Mouse (Mus musculus) midbrain, embryonic 10.5 days (tissue): ENCODE results near the gene Ypel5. TPM values are rescaled to one million over a fixed set of nuclear protein-coding genes. Genes with fewer than 3 reads are reported as not detected.

Experiments
- DNase-seq: peaks from one replicate; pipeline ENCODE4 v3.0.0-alpha.2; 2017; ENCODE audit warnings: low spot score
- H3K27ac ChIP-seq: fragments of 300-500 bp; sonication (generic); replicated peaks from 2 replicates; pipeline ENCODE4 v1.5.1; 2016; ENCODE audit warnings: mild to moderate bottlenecking
- H3K27me3 ChIP-seq: fragments of 300-500 bp; sonication (generic); 2 replicates; pipeline ENCODE4 v1.6.1; 2016; ENCODE audit warnings: low read depth, mild to moderate bottlenecking; ENCODE audit not compliant: poor library complexity, severe bottlenecking
- H3K36me3 ChIP-seq: fragments of 300-500 bp; sonication (generic); 2 replicates; pipeline ENCODE4 v1.6.1; 2016; ENCODE audit warnings: mild to moderate bottlenecking, moderate library complexity
- H3K4me1 ChIP-seq: fragments of 300-500 bp; sonication (generic); 2 replicates; pipeline ENCODE4 v1.6.1; 2016
- H3K4me3 ChIP-seq: fragments of 300-500 bp; sonication (generic); 2 replicates; pipeline ENCODE4 v1.5.1; 2016; ENCODE audit warnings: mild to moderate bottlenecking, moderate library complexity
- H3K9me3 ChIP-seq: fragments of 300-500 bp; sonication (generic); replicated peaks from 2 replicates; pipeline ENCODE4 v1.6.1; 2016; ENCODE audit warnings: mild to moderate bottlenecking
- WGBS: fragments of 180-500 bp; shearing (Covaris S2); methylation state at CpG from one replicate; pipeline ENCODE4 v1.1.7; 2016; 5-methylcytosine and 5-hydroxymethylcytosine counted together
- polyA plus RNA-seq: library from polyadenylated mRNA; unstranded; fragments of >200 nt; fragmentation: Nextera tagmentation; extraction: Ambion mirVana; gene quantifications from 2 replicates; pipeline ENCODE4 v1.2.1, GENCODE M21; 2016

Gene Ypel5
- polyA plus RNA-seq, 1 experiment from 2014 or later = 31.9 TPM

GRCm38 (mm10) chr17:72820425-72820824, 15.8 kb upstream of the Ypel5 start:
- H3K36me3 ChIP-seq = no peaks in the 10 kb centered on the region
- 77% methylated on average over 4 of the region's 4 CpGs for WGBS
- H3K27ac ChIP-seq = no peak overlapping the region
- no peaks in the 10 kb centered on the region for H3K9me3 ChIP-seq
- H3K4me1 ChIP-seq = no peaks in the 10 kb centered on the region
- no peaks in the 10 kb centered on the region for H3K27me3 ChIP-seq
- no peak overlapping the region for H3K4me3 ChIP-seq
- no peak for DNase-seq

GRCm38 (mm10) chr17:72821923-72822322, 14.3 kb upstream of the Ypel5 start:
- H3K9me3 ChIP-seq = no peaks in the 10 kb centered on the region
- no peak overlapping the region for H3K4me3 ChIP-seq
- no peaks in the 10 kb centered on the region for H3K36me3 ChIP-seq
- WGBS = 84% methylated on average over 1 of the region's 1 CpGs
- H3K27me3 ChIP-seq = no peaks in the 10 kb centered on the region
- DNase-seq = no peak
- H3K27ac ChIP-seq = no peak overlapping the region
- no peaks in the 10 kb centered on the region for H3K4me1 ChIP-seq

- no peak for DNase-seq
- no peak overlapping the region for H3K4me3 ChIP-seq
- WGBS = 90% methylated on average over 3 of the region's 3 CpGs
Observed at GRCm38 (mm10) chr17:72826916-72827534, 9.2 kb upstream of the Ypel5 start.

GRCm38 (mm10) chr17:72828027-72828678, 8.1 kb upstream of the Ypel5 start:
- no peak for DNase-seq
- Histone ChIP-seq H3K27me3 (no peaks in the 10 kb centered on the region), H3K36me3 (no peaks in the 10 kb centered on the region), H3K27ac (no peak overlapping the region), H3K4me3 (no peak overlapping the region), H3K9me3 (no peaks in the 10 kb centered on the region), H3K4me1 (no peaks in the 10 kb centered on the region)
- 84% methylated on average over 3 of the region's 3 CpGs for whole genome bisulfite sequencing

More at GRCm38 (mm10) chr17:72826916-72827534, 9.2 kb upstream of the Ypel5 start:
- H3K27me3 ChIP-seq = no peaks in the 10 kb centered on the region
- H3K27ac ChIP-seq = no peak overlapping the region
- H3K36me3 ChIP-seq = no peaks in the 10 kb centered on the region
- H3K9me3 ChIP-seq = no peaks in the 10 kb centered on the region
- no peaks in the 10 kb centered on the region for H3K4me1 ChIP-seq

GRCm38 (mm10) chr17:72828687-72829086, 7.6 kb upstream of the Ypel5 start:
- Histone ChIP-seq H3K36me3 (no peaks in the 10 kb centered on the region), H3K27ac (no peak overlapping the region), H3K9me3 (no peaks in the 10 kb centered on the region), H3K4me3 (no peak overlapping the region), H3K27me3 (no peaks in the 10 kb centered on the region), H3K4me1 (no peaks in the 10 kb centered on the region)
- WGBS = 89% methylated on average over 8 of the region's 8 CpGs
- no peak for DNase-seq

GRCm38 (mm10) chr17:72837140-72837712, 973 bp downstream of the Ypel5 start:
- peak; percentile 92 for DNase-seq
- under 1% methylated on average over 75 of the region's 77 CpGs for WGBS
- H3K9me3 ChIP-seq = no peaks in the 10 kb centered on the region

GRCm38 (mm10) chr17:72837824-72838474, 1.7 kb downstream of the Ypel5 start:
- 22% methylated on average over 8 of the region's 8 CpGs for WGBS
- H3K36me3 ChIP-seq = no peaks in the 10 kb centered on the region
- H3K4me1 ChIP-seq = peaks cover 15% of the 10 kb centered on the region
- H3K27ac ChIP-seq = peak overlapping the region; percentile 96; the same call in 1 of the 2 replicates
- 0 out of 2 replicates have a peak, but pooled peaks cover 4% of the 10 kb centered on the region for H3K27me3 ChIP-seq
- no peaks in the 10 kb centered on the region for H3K9me3 ChIP-seq
- DNase-seq = no peak
- peak overlapping the region; percentile 89 for H3K4me3 ChIP-seq

More at GRCm38 (mm10) chr17:72837140-72837712, 973 bp downstream of the Ypel5 start:
- H3K27ac ChIP-seq = peak overlapping the region; percentile 96
- peak overlapping the region; percentile 89 for H3K4me3 ChIP-seq
- H3K36me3 ChIP-seq = no peaks in the 10 kb centered on the region
- H3K4me1 ChIP-seq = peaks cover 15% of the 10 kb centered on the region
- 0 out of 2 replicates have a peak, but pooled peaks cover 4% of the 10 kb centered on the region for H3K27me3 ChIP-seq

GRCm38 (mm10) chr17:72839000-72839399, 2.7 kb downstream of the Ypel5 start:
- WGBS = 87% methylated on average over 2 of the region's 2 CpGs
- 0 out of 2 replicates have a peak, but pooled peaks cover 4% of the 10 kb centered on the region for H3K27me3 ChIP-seq
- peaks cover 15% of the 10 kb centered on the region for H3K4me1 ChIP-seq
- H3K9me3 ChIP-seq = no peaks in the 10 kb centered on the region
- H3K36me3 ChIP-seq = no peaks in the 10 kb centered on the region
- no peak overlapping the region for H3K4me3 ChIP-seq
- no peak for DNase-seq
- H3K27ac ChIP-seq = no peak overlapping the region

GRCm38 (mm10) chr17:72844393-72844792, 8.1 kb downstream of the Ypel5 start:
- Histone ChIP-seq H3K4me1 (no peaks in the 10 kb centered on the region), H3K27ac (no peak overlapping the region), H3K27me3 (no peaks in the 10 kb centered on the region), H3K4me3 (no peak overlapping the region), H3K9me3 (no peaks in the 10 kb centered on the region), H3K36me3 (0 out of 2 replicates have a peak, but pooled peaks cover 4% of the 10 kb centered on the region)
- WGBS = 92% methylated on average over 6 of the region's 6 CpGs
- no peak for DNase-seq

- 92% methylated on average over 7 of the region's 7 CpGs for WGBS
- Histone ChIP-seq H3K36me3 (0 out of 2 replicates have a peak, but pooled peaks cover 4% of the 10 kb centered on the region), H3K27me3 (no peaks in the 10 kb centered on the region), H3K4me1 (no peaks in the 10 kb centered on the region), H3K4me3 (no peak overlapping the region), H3K27ac (no peak overlapping the region), H3K9me3 (no peaks in the 10 kb centered on the region)
- DNase-seq = no peak
Observed at GRCm38 (mm10) chr17:72844949-72845490, 8.8 kb downstream of the Ypel5 start.

GRCm38 (mm10) chr17:72845521-72845920, 9.3 kb downstream of the Ypel5 start:
- Histone ChIP-seq H3K27ac (no peak overlapping the region), H3K4me3 (no peak overlapping the region), H3K27me3 (no peaks in the 10 kb centered on the region), H3K9me3 (no peaks in the 10 kb centered on the region), H3K36me3 (0 out of 2 replicates have a peak, but pooled peaks cover 4% of the 10 kb centered on the region), H3K4me1 (no peaks in the 10 kb centered on the region)
- DNase-seq = no peak

- DNase-seq = no peak
- 74% methylated on average over 1 of the region's 1 CpGs for WGBS
Observed at GRCm38 (mm10) chr17:72855298-72855697, 19.0 kb downstream of the Ypel5 start.

More at GRCm38 (mm10) chr17:72855298-72855697, 19.0 kb downstream of the Ypel5 start:
- Histone ChIP-seq H3K4me1 (0 out of 2 replicates have a peak, but pooled peaks cover 3% of the 10 kb centered on the region), H3K27me3 (no peaks in the 10 kb centered on the region), H3K27ac (no peak overlapping the region), H3K4me3 (no peak overlapping the region), H3K9me3 (no peaks in the 10 kb centered on the region), H3K36me3 (no peaks in the 10 kb centered on the region)
